Mouse (Mus musculus) kidney, postnatal 14 days (tissue): Measurements from ENCODE around the gene Adrb1.
"Not testable (repeated sequence)": the region's sequence is repeated elsewhere in the genome, so short reads cannot be mapped to it uniquely, and the experiment has no call there.

Experiments used
- DNase-seq: peaks from one replicate; pipeline ENCODE4 v3.0.0; 2022; ENCODE audit warnings: mixed read lengths

Adrb1 gene

DNA sequence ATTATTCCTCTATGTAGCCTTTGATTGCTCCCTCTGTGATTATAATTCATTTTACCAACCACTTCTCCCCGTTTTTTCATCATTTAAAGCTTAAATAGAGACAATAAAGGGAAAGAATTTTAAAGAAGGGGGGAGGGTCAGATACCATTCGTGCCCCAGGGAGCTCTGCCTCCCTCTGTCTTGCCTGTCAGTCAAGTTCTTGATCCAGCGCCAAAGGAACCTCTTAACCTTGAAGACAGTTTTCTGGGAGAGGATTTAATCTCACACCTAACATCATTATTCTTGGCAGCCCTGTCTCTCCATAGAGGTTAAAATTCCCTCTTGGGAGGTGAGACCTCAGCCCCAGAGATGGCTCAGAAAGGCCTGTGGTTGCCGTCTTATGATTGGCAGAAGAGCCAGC, 28.7 kb downstream of the Adrb1 start:
- no peak for DNase-seq

DNA sequence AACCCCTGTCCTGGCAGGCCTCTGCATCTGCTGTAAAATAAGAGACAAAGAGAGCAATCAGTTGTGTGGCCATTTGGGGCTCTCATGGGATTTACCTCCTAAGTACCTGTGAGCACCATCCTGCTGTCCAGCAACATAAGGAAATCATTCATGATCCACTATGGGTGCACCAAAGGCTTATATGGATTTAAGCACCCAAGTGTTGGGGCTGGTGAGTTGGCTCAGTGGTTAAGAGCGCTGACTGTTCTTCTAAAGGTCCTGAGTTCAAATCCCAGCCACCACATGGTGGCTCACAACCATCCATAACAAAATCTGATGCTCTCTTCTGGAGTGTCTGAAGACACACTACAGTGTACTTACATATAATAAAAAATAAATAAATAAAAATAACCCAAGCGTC, 32.5 kb downstream of the Adrb1 start:
- DNase-seq, result not testable (repeated sequence)

DNA sequence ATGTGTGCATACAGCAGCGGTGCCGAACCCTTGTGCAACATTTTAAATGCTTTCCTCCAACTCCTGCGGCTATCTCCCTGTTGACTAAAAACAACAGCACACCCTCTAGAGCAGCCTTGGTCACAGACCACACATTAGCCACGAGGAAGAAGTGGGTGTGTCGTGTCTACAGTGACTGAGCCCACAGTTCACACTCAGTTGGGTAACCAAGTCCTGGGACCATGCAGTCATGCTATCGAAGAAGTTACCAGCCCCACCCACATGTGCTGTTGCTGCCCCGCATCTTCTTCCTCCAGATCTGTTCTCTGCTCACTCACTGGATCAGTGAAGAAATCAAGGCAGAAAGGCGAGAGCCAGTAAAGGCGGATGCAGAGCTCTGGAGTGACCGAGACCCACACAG, 34.4 kb downstream of the Adrb1 start:
- DNase-seq, result no peak

DNA sequence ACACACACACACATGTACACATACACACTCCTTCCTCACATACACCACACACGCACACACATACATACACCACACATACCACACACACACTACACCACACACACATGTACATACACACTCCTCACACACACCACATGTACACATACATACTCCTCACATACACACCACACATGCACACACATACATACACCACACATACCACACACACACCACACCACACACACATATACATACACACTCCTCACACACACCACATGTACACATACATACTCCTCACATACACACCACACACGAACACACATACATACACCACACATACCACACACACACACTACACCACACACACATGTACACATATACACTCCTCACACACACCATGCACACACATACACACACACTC, 36.3 kb downstream of the Adrb1 start:
- no peak for DNase-seq

DNA sequence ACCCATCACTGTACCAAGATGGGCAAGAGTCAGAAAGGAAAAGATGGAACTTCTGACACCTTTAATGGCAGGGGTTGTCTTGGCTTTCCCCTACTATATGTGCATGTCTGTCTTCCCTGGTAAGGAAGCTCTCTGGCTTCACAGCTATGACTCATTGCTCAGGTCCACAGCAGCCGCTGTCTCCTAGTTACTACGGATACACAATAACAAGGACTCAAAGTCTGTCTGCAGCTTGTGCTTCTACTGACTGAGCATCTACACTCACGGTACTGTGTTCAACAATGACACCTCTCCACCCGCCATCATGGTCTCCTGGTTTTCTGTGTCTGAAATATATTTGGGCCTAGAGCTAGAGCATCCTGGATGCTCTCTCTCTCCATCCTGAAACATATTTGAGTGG, 37.7 kb downstream of the Adrb1 start:
- DNase-seq, result no peak

DNA sequence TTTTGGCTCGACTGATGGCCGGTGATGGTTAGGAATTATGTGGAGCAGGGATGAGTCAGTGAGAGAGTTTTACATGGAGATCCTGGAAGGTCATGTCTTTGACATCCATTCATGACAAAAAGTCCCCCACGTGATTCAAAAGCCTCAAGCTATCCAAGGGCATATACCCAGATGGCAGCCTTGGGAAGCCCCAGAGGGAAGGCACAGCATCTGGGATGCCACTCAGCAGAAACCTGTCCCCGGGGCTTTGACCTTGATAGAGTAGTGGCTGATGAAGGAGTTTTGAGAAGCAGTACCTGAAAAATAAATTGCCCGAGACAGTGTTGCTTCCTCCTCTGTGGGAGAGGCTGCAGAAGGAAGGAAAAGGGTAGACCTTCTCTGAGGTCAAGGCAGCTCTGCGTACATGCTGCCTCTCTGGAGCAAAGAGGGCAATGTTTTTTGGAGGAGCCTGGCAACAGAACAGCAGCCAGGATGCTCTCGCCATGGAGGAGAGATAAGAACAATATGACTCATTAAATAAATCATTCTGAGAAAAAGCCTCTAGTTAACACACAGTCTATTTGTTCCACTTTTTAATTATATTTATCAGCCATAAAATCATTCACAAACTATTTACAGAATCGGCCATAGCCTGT, 38.4 kb downstream of the Adrb1 start:
- DNase-seq, result no peak

DNA sequence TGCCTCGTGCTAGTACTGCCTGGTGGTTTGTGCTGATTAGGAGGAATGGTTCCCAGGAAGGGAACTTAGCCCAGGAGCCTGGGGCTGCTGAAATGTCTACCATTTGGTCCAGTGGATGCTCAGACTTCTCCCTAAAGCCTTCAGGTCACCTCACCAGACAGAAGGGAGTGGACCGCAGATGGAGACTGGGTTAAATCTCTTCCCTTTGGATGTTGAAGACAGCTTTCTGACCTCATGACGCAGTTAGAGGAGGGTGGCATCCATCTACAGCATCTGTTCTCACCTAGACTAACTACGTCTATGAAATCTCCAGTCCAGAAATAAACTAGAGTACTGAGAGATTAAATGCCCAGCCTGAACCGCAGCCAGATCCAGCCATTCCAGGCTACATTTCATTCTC, 39.1 kb downstream of the Adrb1 start:
- DNase-seq, result no peak

DNA sequence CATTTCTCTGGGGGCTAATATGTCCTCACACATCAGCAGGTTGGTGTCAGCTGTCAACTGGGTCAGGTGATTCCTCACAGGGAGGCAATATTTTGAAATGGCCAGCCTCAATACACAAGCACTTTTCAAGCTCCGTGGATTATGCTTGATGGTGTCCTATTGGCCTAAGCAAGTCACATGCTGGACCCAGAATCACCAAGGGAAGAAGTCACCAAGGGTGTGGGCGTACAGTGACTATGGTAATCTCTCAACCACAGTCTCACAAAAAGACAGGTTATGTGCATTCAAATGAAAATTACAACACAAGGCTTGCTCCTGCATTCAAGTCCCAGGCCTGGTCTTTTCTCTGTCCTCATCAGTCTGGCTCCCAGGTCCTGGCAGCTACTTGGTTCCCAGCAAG, 39.7 kb downstream of the Adrb1 start:
- DNase-seq, result no peak

DNA sequence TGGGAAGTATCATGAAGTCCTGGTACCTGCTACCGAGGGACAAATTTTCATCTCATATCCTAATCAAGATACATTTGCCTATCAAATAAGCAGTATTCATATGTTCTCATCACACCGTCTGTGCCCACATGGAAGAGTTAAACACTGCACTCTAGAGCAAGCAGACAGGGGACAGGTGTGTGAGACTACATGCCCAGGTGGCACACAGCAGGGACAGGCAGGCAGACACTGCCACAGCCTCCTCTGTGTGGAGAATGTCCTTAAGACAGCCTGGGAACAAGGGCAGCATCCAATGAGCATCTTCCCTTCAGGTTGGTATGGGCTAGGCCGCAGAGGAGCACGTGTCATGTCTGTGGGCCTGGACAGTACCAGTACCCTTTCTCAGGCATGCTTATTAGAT, 40.7 kb downstream of the Adrb1 start:
- no peak for DNase-seq

DNA sequence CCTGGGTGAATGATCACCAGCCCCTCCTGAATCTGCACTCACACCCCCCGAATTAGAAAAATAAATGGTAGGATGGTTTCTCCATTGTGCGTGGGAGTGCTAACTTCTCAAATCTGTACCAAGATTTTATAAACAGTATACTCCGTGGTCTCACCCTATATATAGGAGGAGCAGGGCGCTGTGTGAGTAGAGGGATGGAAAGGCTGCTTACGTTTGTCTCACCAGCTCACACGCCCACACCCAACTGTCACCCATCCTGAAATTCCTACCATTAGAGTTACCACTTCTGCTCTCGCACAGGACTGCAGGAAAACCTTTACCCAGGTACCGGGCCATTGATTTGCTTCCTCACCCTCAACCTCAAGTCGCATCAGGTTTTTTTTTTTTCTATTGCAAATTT, 47.0 kb downstream of the Adrb1 start:
- DNase-seq, result no peak

DNA sequence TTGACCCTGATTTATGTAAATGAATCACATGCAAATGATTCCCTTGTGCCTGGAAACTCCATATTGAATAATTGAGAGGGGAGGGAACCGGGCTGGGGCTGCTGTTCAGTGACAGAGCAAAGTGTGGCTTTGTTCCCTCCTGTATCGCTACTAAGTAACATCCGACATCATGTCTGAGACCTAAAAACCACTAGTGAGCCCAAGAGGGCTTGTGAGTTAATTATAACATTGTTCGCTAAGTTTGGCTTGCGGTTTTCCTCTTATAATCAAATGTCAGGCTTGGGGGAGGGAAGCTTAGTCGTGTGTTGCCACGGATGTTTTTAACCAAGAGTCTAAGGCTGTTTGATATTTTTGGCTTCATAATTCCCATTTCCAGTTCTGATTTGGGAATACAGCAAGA, 50.2 kb downstream of the Adrb1 start:
- no peak for DNase-seq

DNA sequence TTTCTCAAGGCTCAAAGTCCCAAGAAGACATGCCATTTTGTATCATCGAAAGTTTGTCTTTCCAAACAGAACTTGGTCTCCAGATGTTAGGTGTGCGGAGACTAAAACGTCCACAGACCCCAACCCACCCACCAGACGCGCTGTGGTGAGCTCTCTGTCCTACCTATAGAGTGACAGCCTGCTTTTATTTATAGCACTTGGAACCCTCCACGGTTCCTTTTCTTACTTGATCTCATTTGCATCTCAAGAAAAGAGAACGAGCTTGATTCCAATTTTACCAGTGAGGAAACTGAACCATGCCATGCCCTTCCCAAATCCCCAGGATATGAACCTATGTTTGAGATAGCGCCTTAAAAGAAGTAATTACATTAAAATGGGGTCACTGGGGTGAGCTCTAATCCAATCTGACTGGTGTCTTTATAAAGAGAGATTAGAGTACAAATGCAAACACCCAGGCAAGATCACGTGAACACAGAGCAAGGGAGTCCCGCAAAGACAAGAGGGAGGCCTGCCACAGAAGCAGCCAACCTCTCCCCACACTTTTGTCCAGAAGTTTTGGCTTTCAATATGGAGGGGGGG, 51.5 kb downstream of the Adrb1 start:
- no peak for DNase-seq

DNA sequence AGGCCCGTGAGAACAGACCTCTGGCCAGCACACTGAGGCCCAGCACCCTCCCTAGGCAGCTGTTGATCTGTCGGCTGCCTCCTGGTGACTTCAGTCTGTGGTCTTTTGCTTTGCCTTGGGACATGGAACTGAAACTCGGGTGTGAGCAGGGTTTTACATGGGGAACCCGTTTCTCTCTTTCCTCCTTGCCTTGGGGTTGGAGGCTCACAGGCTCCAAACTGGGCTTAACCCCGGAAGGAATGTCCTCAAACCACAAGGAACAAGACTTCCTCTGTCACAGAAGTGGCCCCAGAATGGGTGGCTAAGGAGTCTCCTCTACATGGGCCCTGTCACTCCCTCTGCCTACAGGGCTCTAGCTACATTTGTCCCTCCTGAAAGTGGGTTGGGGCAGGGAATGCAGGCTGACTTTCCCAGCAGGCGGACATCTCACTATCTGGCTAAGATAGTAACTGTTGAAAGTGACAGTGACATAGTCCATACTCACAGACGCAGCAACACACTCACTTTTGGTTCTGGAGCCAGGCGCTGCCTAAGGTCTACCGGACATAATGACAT, 52.5 kb downstream of the Adrb1 start:
- no peak for DNase-seq

DNA sequence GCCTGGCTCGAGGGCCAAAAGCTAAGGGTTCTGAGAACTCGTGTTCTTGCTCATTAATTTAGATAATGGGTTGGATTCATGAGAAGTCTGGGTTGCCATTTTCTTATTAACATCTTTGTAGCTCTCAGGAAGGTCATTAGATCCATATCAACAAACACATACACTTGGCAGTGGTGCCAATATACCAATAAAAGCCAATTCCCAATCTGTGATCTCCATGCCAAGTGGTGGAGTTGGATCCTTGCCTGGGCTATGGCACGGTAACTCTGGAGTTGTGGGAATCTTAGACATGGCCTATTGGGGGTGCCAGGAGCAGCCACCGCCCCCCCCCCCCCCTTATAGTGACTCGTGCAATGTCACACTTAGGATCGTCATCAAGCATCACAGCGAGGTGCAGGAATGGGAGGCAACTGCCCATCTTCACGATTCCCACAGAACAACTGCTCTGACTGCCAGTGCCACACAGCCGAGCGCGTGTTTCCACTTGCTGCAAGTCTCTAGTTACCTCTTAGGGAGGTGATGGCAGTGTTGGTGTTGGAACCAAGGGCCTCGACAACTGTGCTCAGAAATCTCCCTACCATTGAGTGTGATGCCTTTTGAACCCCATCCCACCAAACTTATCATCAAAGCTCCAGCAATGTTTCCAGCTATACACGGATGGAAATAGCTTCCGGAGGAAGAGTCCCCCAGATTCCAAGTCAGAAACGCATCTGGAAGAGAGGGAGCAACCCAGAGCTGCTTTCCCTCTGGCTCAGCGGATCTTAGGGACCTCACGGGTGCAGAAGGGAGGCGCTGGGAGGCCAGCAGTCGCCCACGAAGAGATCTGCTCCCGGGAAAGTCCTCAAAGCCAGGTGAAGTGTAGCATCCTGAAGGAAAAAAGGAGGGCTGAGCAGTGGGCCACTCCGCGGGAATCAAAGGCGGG, 53.2 kb downstream of the Adrb1 start:
- no peak for DNase-seq

DNA sequence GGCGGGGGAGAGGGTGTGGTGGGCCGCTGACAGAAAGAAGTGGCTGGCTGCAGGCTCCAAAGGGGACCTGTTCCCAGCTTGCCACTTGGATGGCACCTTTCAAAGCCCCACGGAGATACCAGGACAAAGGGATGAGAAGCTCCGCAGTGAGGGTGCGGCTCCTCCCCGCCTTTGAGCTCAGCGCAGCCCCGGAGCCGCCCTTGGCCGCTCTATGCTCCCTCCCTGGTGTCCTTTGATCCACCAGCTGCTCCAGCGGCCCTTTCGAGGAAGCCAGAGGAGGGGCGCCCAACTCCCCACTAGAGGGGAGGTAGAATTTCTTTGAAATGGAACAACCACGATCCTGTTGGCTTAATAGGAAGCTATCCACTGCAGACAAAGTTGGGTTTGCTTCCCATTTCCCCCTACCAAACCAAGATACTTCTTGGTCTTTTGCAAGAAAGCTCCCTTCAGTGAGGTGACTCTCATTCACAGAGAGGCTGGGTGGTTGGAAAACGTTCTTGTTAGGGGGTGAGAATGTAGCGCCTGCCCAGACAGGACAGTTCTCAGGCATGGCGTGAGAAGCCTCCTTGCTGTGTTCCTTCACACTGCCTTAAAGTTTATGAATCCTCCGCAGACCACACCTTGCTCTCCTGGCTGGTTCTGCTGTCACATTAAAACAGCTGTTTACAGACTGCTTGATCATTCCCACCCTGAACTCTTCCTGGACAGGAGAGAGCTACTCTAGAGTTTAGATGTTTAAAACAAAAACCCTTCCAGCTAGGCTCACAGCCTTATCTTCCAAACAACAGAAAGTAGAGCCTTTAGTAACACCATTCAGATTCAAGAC, 54.1 kb downstream of the Adrb1 start:
- peak; percentile 16 for DNase-seq

DNA sequence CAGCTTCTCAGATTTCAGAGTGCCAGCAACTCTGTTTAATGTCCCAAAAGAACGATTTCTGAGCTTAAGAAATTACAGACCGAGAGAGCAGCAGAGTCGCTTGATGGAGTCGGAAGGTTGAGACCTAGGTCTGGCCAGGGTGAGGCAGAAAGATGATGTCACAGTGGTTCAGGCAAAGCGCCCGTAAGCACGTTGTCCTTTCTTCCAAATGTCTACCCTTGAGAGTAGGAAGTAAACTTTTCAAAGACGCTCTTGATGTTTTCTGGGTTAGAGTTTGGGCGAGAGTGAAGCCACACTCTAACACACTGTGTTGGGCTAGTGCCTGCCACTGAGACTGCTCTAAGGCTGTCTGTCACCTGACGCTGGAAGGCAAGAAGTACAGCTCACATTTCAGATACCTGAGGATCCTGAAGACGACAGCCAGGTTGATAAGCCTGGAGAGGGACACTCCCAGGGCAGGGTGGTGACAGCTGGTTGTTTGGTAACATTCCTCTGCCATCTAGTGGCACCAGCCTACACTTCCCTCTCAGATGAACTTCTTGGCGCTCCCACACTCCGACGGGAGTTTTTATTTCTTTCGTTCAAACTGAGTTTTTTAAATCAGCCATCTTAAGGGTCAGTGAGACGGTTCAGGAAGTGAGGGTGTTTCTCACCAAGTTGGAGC, 54.9 kb downstream of the Adrb1 start:
- peak; percentile 68 for DNase-seq

DNA sequence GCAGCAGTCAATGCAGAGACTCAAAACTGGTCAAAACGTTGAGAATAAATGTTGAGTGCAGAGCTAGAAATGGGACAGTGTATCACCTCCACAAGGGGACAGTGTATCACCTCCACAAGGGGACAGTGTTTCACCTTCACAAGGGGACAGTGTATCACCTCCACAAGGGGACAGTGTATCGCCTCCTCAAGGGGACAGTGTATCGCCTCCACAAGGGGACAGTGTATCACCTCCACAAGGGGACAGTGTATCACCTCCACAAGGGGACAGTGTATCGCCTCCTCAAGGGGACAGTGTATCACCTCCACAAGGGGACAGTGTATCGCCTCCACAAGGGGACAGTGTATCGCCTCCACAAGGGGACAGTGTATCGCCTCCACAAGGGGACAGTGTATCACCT, 56.5 kb downstream of the Adrb1 start:
- not testable (repeated sequence) for DNase-seq
